Mouse (Mus musculus) CD4-positive naive resting alpha-beta T cell, adult 57 days (primary cell): ENCODE measurements around the gene Mettl7b. TPM values are rescaled to one million over a fixed set of nuclear protein-coding genes. Genes with fewer than 3 reads are reported as not detected.

Experiments used
- total RNA-seq: library from RNA; stranded (reverse); gene quantifications from one replicate; pipeline ENCODE4 v1.2.4, GENCODE M21; 2023

Gene Mettl7b
- not detected for total RNA-seq

DNA sequence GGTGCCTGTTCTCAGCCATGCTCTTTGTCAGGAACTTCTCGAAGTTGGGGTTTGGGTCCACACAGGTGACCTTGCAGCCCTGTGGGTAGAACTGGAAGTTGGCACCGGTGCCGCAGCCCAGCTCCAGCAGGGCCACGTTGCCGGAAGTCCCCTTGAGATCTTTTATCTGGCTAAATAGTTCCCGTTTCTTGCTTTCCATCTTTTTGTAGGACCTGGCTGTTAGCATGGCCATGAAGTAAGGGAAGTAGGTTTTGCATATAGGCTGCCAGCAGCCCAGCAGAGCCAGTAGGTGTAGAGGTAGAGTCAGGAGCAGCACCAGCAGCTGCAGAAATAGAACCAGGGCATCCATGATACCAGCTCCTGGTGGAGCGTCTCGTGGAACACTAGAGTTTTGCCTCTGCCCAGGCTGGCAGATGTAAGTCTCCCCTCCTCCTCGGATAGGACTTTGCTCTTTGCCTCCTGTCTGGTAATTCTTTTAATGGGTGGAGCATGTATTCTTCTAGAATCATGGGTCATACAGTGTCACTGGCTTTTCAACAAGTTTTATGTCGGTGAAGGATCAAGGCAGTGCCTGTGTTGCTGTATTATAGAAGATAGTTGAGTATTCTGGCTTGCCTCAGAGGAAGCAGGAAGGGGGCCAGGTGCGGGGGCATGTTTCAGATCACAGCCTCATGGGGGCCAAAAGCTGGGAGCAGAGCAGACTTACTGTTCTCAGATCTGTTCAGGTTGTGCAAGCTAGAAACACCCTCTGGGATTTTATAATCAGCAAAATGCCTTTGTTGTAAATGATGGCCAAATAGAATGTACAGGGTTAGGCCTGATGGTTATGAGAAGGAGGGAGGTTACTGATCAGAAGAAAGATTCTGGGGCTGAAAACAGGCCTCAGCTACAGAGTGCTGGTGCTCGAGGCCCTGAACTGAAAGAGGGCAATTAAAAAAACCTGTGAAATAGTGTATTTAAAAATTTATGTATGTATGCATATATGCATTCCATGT, at the start of gene Mettl7b:
Gene Mettl7b, minus strand, starts transcription at position 399 of the 995 bp plus-strand sequence.

GRCm38 (mm10) chr10:129010288-129010841, 49.6 kb upstream of the Mettl7b start, which contains the start of gene Olfr763:
Gene Olfr763 (plus strand): TSS chr10:129010791.

DNA sequence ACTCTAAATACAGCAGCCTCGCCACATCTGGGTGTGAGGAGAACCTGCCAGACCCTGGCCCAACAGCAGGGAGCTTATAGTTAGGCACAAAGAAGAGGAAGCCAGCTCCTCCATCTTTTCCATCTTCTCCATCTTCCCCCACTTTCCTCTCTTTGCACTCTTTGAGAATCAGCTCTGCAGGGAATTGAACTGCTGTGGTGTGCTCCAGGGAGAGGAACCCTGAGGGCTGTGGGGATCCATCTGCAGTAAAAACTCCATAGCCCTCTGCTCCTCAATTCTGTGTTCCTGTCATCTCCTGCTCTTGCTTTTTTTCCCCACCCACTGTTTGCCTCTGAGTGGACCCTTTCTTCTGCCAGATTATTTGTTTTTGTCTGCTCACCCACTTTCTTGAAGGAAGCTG, 28.3 kb upstream of the Mettl7b start, which contains the start of gene Olfr9:
Gene Olfr9, plus strand, starts transcription at position 301 of the 400 bp plus-strand sequence.

GRCm38 (mm10) chr10:128933574-128933973, 27.2 kb downstream of the Mettl7b start, which contains the start of gene Itga7:
Gene Itga7 (plus strand): TSS chr10:128933818.

DNA sequence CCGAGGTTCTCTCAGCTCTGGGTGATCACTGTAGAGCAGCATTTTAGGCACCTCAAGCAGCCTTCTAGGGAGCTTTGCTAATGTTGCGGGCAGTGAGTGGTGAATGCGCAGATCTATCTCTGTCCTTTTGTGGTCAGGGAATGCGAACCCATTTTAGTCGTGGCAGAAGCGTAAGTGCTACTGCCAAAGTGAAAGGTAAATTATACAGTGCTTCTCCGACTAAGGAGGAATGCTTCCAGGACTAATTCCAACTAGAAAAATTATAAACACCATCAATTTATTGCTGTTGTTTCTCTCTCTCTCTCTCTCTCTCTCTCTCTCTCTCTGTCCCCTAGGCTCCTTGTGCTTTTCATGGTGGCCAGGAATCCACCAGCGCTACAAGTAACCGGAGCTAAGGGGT, 36.9 kb downstream of the Mettl7b start, which contains the start of gene Bloc1s1:
Gene Bloc1s1, minus strand, starts transcription at position 101 of the 400 bp plus-strand sequence.

GRCm38 (mm10) chr10:128922822-128923012, 38.1 kb downstream of the Mettl7b start, which contains the start of gene Rdh5:
Gene Rdh5 (minus strand): TSS chr10:128922888.

Other genes with a start within 250 kb of the Mettl7b start
- 936 TPM for gene Dgka, start 216.1 kb downstream of the Mettl7b start, total RNA-seq
- gene Pym1, start 213.1 kb downstream of the Mettl7b start, total RNA-seq: 69.8 TPM
- gene Mmp19, start 170.1 kb downstream of the Mettl7b start, total RNA-seq: 0.83 TPM
- 64.0 TPM for gene Dnajc14, start 156.9 kb downstream of the Mettl7b start, total RNA-seq
- gene Tmem198b, start 156.6 kb downstream of the Mettl7b start, total RNA-seq: 7.8 TPM
- 42.1 TPM for gene Sarnp, start 143.7 kb downstream of the Mettl7b start, total RNA-seq
- gene Ormdl2, start 139.3 kb downstream of the Mettl7b start, total RNA-seq: 16.0 TPM
- gene Gdf11, start 69.3 kb downstream of the Mettl7b start, total RNA-seq: 11.5 TPM
- gene Cd63, start 60.0 kb downstream of the Mettl7b start, total RNA-seq: 2.3 TPM
- gene Rdh5, start 38.1 kb downstream of the Mettl7b start, total RNA-seq: 12.7 TPM
- gene Bloc1s1, start 37.0 kb downstream of the Mettl7b start, total RNA-seq: 54.9 TPM
- 8.2 TPM for gene Itga7, start 27.2 kb downstream of the Mettl7b start, total RNA-seq
- 2.8 TPM for gene Olfr9, start 28.4 kb upstream of the Mettl7b start, total RNA-seq
- not detected for gene Olfr763, start 49.8 kb upstream of the Mettl7b start, total RNA-seq
- gene Olfr764-ps1, start 78.9 kb upstream of the Mettl7b start, total RNA-seq: not detected
- not detected for gene Olfr765, start 89.0 kb upstream of the Mettl7b start, total RNA-seq
- not detected for gene Olfr766-ps1, start 108.0 kb upstream of the Mettl7b start, total RNA-seq
- not detected for gene Olfr767, start 121.9 kb upstream of the Mettl7b start, total RNA-seq
- not detected for gene Olfr768, start 138.4 kb upstream of the Mettl7b start, total RNA-seq
- gene Olfr769, start 156.9 kb upstream of the Mettl7b start, total RNA-seq: not detected
- gene Olfr770, start 178.0 kb upstream of the Mettl7b start, total RNA-seq: not detected
- gene Olfr771, start 203.8 kb upstream of the Mettl7b start, total RNA-seq: not detected
- gene Olfr772, start 216.9 kb upstream of the Mettl7b start, total RNA-seq: not detected
- not detected for gene Olfr773, start 226.4 kb upstream of the Mettl7b start, total RNA-seq